Mouse (Mus musculus): ENCODE measurements around the gene Jmjd4. TPM values are rescaled to one million over a fixed set of nuclear protein-coding genes. Genes with fewer than 3 reads are reported as not detected.

Gene Jmjd4
- total RNA-seq, 4 experiments from 2014 or later, result 8.5 to 10.7 (median 9.6) TPM

GRCm38 (mm10) chr11:59471413-59472325, 21.8 kb downstream of the Jmjd4 start:
- no peak for DNase-seq (ENCODE audit: low spot score in 2 of 2)

DNA sequence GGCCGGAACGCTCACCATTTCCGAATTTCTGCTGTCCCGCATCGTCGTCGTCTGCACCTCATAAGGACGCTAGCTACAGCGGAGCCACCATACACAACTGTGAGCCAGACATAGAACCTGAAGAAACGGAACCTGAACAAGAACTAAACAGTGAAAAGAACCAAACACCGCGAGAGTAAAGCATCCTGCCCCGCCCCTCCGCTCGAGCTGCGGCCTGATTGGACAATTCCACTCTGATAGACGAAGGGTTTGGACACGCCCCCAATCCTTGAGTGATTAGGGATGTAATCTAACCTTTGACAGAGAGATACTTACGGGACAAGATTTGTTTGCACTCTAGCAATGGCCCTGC, 22.5 kb downstream of the Jmjd4 start, which contains the start of gene Zfp867:
Gene Zfp867 (minus strand): TSS at position 149 of the 352 bp plus-strand sequence.
- peak; percentile 80 to 86 for DNase-seq (ENCODE audit: low spot score in 2 of 2)

GRCm38 (mm10) chr11:59477240-59477639, 27.4 kb downstream of the Jmjd4 start:
- no peak for DNase-seq (ENCODE audit: low spot score in 2 of 2)

DNA sequence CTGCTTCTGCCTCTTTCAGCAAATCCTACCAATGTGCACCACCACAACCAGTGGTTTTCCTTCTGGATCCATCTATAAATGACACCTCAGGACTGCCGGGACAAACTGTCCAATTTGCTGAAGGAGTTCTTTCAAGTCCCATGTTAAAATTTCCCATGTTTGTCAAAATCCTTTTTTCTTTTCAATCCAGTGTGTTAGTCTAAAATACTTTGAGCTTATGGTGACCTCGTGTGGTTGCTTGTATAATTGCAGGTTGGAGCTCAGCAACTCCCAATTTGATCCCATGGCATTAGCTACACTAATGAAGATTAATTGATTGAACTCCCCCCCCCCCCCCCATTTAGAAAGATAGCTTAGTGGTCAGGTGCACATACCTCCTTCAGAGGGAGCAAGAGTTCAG, 33.4 kb downstream of the Jmjd4 start:
- no peak for DNase-seq (ENCODE audit: low spot score in 2 of 2)

DNA sequence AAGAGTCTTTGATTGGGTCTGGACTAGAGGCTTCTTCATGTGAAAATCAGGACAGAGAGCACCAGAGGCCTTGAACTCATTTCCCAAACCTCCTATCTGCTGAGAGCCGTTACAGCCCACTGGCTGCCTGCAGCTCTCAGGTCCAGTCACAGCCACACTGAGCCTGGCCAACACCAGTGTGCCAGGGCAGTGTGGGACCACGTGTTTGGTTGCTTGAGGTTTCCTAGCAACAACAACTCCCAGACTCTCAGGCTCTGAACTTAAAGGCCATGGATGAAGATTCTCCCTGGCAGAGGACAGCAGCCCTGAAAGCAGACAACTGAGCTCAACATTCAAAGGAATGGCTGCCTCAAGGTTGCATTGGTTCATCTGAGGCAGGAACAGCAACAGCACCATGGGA, 35.8 kb downstream of the Jmjd4 start:
- no peak for DNase-seq (ENCODE audit: low spot score in 2 of 2)

DNA sequence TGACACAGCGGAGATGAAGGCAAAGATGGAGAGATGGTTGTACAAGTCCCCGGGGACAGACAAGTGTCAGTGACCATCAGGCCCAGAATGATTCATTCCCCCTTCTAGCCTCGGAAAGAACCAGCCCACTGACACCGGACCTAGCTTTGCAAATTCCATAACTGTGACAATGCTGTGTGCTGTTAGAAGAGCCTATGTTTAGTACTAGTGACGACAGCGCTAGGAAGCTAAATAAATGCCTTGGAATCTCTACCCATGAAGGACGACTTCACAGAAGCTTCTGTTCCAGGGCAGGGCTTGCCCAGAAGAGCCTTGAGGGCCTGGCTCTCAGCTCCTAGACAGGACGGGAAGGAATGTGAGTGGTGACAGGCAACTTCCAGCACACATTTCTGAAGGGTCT, 36.4 kb downstream of the Jmjd4 start:
- DNase-seq (ENCODE audit: low spot score in 2 of 2), result no peak

DNA sequence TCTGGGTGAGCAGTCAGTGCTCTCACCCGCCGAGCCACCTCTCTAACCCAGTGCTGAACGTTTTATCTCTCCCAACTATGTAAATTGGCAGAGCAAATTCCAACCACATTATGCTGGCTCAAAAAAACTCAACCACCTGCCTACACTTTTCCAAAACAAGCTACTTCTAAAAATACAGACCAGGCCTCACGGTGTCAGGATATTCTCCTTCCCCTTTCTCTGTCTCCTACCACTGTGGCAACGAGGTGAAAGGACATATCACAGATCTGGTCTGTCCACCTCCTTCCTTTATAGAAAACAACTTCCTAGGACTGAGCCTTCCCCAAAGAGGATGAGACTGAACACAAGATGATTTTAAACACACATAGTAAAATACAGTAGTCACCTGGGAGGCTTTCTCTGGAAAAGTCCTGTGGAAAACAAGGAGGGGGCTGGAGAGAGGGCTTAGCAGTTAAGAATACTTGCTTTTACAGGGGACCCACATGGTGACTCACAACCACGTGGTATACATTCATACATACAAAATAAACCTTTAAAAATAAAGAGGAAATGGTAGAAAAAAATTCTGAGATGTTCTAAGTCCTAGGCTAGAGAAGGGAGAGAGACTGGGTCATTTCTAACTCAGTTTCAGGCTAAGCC, 46.9 kb downstream of the Jmjd4 start:
- no peak for DNase-seq (ENCODE audit: low spot score in 2 of 2)

DNA sequence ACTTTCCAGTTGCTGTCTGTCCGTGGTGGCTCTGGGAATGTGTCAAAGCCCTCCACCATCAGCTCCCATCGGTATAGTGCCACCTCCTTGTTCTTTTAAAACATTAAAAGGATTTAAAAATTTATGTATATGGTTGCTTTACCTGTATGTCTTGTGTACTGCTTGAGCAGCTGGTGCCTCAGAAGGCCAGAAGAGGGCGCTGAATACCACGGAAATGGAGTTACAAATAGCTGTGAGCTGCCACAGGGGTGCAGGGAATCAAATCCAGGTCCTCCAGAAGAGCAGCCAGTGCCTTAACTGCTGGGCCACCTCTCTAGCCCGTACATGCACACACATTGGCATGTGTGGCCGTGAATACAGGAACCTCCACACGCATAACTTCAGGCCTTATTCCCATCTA, 47.9 kb downstream of the Jmjd4 start:
- no peak for DNase-seq (ENCODE audit: low spot score in 2 of 2)

GRCm38 (mm10) chr11:59501978-59502700, 52.3 kb downstream of the Jmjd4 start:
- DNase-seq (ENCODE audit: low spot score in 2 of 2), result no peak

- DNase-seq (ENCODE audit: low spot score in 2 of 2), result peak in 1 of 2 experiments; percentile 38
Measured at GRCm38 (mm10) chr11:59505351-59505838, 55.5 kb downstream of the Jmjd4 start.

DNA sequence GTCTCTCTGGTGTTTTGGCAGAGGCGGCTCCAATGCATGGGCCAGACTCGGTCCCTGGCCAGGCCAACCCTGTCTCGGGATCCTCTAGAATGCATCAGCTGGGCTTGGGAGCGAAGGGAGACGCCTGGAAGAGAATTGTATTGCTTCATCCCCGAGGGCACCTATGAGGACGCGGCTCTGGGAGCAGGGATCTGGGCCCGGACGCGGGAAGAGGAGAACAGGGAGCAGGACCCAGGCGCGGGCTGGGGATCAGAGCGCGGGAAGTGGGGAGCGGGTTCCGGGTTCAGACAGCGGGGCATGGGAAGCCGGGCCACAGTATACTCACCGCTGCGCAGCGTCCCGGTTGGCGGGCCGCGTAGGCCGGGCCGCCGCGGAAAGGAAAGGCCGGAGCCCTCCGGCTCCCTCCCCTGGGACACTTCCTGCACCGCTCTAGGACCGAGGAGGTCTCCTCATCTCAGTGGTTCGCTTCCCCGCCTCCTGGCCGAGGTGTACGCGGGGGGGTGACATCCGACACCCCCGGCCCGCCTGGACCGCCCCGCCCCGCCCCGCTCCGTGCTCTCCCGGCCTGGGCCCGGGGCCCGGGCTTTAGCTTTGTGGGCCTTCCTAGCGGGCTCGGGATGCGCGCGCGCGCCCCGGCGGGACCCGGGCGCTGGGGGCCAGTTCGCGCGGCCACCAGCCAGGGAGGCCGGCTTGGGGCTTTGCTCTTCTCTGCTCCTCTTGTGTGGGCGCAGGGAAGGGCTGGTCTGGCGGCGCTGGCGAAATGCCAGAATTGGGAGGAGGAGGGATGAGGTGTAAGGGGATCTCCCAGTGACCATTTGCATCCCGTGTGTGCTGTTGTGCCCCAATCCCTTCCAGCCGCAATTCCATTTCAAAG, 56.2 kb downstream of the Jmjd4 start:
- DNase-seq (ENCODE audit: low spot score in 2 of 2), result peak; percentile 85 to 88

GRCm38 (mm10) chr11:59506713-59507074, 56.8 kb downstream of the Jmjd4 start:
- DNase-seq (ENCODE audit: low spot score in 2 of 2), result no peak

Other genes with a start within 250 kb of the Jmjd4 start
- gene Mrpl55, start 247.6 kb upstream of the Jmjd4 start, total RNA-seq (2022), result 10 to 100 TPM; 51.9 to 58.6 (median 56.0) TPM
- 1 to 10 TPM; 1.9 to 3.1 (median 2.5) TPM for gene 2310033P09Rik, start 241.7 kb upstream of the Jmjd4 start, total RNA-seq (2022)
- 100 to 1,000 TPM; 244 to 252 (median 245) TPM for gene Arf1, start 221.8 kb upstream of the Jmjd4 start, total RNA-seq (2022)
- not detected for gene Wnt3a, start 159.3 kb upstream of the Jmjd4 start, total RNA-seq (2022)
- 10 to 100 TPM in 1 of 4 experiments, 1 to 10 TPM in 3; 8.9 to 13.2 (median 9.5) TPM for gene Wnt9a, start 143.1 kb upstream of the Jmjd4 start, total RNA-seq (2022)
- gene Prss38, start 74.4 kb upstream of the Jmjd4 start, total RNA-seq (2022), result not detected
- gene Snap47, start 1.1 kb downstream of the Jmjd4 start, total RNA-seq (2022), result 10 to 100 TPM; 22.8 to 26.9 (median 26.3) TPM
- gene Zfp867, start 22.4 kb downstream of the Jmjd4 start, total RNA-seq (2022), result 1 to 10 TPM; 2.6 to 2.9 (median 2.8) TPM
- 10 to 100 TPM; 16.0 to 18.5 (median 16.9) TPM for gene Zkscan17, start 76.7 kb downstream of the Jmjd4 start, total RNA-seq (2022)
- under 1 TPM in 2 of 4 experiments, not detected in 2; 0.07 to 0.19 TPM for gene Nlrp3, start 91.5 kb downstream of the Jmjd4 start, total RNA-seq (2022)
- not detected for gene Olfr222, start 126.2 kb downstream of the Jmjd4 start, total RNA-seq (2022)
- gene Olfr223, start 143.2 kb downstream of the Jmjd4 start, total RNA-seq (2022), result not detected
- 10 to 100 TPM; 68.5 to 94.6 (median 77.3) TPM for gene Mprip, start 211.3 kb downstream of the Jmjd4 start, total RNA-seq (2022)